Mouse (Mus musculus) embryo, embryonic 10 days (tissue): Measurements from ENCODE around the gene Mbl2.
A peak's percentile ranks its signal among the peaks of the same experiment; 100 is the strongest.
"Not testable (repeated sequence)": the region's sequence is repeated elsewhere in the genome, so short reads cannot be mapped to it uniquely, and the experiment has no call there.

Experiments
- DNase-seq: peaks from one replicate; pipeline ENCODE4 v3.0.0-alpha.2; 2015; ENCODE audit warnings: low spot score

Gene Mbl2

GRCm38 (mm10) chr19:30232691-30233090 is at the start of gene Mbl2:
Mbl2 (plus strand) TSS chr19:30232942.
- DNase-seq: no peak

- DNase-seq: no peak
Observed at GRCm38 (mm10) chr19:30185536-30185935, 47.2 kb upstream of the Mbl2 start.

GRCm38 (mm10) chr19:30187232-30187631 is 45.5 kb upstream of the Mbl2 start:
- no peak for DNase-seq

GRCm38 (mm10) chr19:30194999-30195398 is 37.7 kb upstream of the Mbl2 start:
- no peak for DNase-seq

- no peak for DNase-seq
Observed at GRCm38 (mm10) chr19:30202177-30202576, 30.6 kb upstream of the Mbl2 start.

- peak; percentile 92 for DNase-seq
Observed at GRCm38 (mm10) chr19:30205159-30205816, 27.5 kb upstream of the Mbl2 start.

GRCm38 (mm10) chr19:30205874-30206273 is 26.9 kb upstream of the Mbl2 start:
- DNase-seq: no peak

GRCm38 (mm10) chr19:30206981-30207380 is 25.8 kb upstream of the Mbl2 start:
- DNase-seq: no peak

GRCm38 (mm10) chr19:30209006-30209405 is 23.7 kb upstream of the Mbl2 start:
- DNase-seq: not testable (repeated sequence)

GRCm38 (mm10) chr19:30214026-30214425 is 18.7 kb upstream of the Mbl2 start:
- DNase-seq: no peak

- DNase-seq: not testable (repeated sequence)
Observed at GRCm38 (mm10) chr19:30215736-30216135, 17.0 kb upstream of the Mbl2 start.

- DNase-seq: no peak
Observed at GRCm38 (mm10) chr19:30216186-30216585, 16.6 kb upstream of the Mbl2 start.

- DNase-seq: peak; percentile 73
Observed at GRCm38 (mm10) chr19:30217335-30217734, 15.4 kb upstream of the Mbl2 start.

GRCm38 (mm10) chr19:30222593-30222992 is 10.1 kb upstream of the Mbl2 start:
- not testable (repeated sequence) for DNase-seq

- DNase-seq: no peak
Observed at GRCm38 (mm10) chr19:30229477-30229876, 3.3 kb upstream of the Mbl2 start.

GRCm38 (mm10) chr19:30234416-30234815 is 1.7 kb downstream of the Mbl2 start:
- DNase-seq: no peak

GRCm38 (mm10) chr19:30247359-30247758 is 14.6 kb downstream of the Mbl2 start:
- DNase-seq: peak; percentile 82

- peak; percentile 83 for DNase-seq
Observed at GRCm38 (mm10) chr19:30248822-30249221, 16.1 kb downstream of the Mbl2 start.

GRCm38 (mm10) chr19:30252253-30252652 is 19.5 kb downstream of the Mbl2 start:
- no peak for DNase-seq

GRCm38 (mm10) chr19:30256339-30256738 is 23.6 kb downstream of the Mbl2 start:
- peak; percentile 58 for DNase-seq

GRCm38 (mm10) chr19:30281125-30281524 is 48.4 kb downstream of the Mbl2 start:
- DNase-seq: no peak

GRCm38 (mm10) chr19:30287899-30288490 is 55.3 kb downstream of the Mbl2 start:
- DNase-seq: no peak
